Mouse (Mus musculus) limb, embryonic 10.5 days (tissue): ENCODE measurements around the gene Dtl. TPM values are rescaled to one million over a fixed set of nuclear protein-coding genes. Genes with fewer than 3 reads are reported as not detected.

ENCODE experiments used
- DNase-seq: peaks from one replicate; pipeline ENCODE4 v3.0.0-alpha.2; 2017; ENCODE audit warnings: low spot score
- H3K27ac ChIP-seq: fragments of 300-500 bp; sonication (generic); 2 replicates; pipeline ENCODE4 v1.5.1; 2016; ENCODE audit warnings: mild to moderate bottlenecking
- H3K27me3 ChIP-seq: fragments of 300-500 bp; sonication (generic); 2 replicates; pipeline ENCODE4 v1.6.1; 2016; ENCODE audit warnings: low read depth, mild to moderate bottlenecking; ENCODE audit not compliant: poor library complexity, severe bottlenecking
- H3K36me3 ChIP-seq: fragments of 300-500 bp; sonication (generic); 2 replicates; pipeline ENCODE4 v1.6.1; 2016; ENCODE audit warnings: mild to moderate bottlenecking, moderate library complexity
- H3K4me1 ChIP-seq: fragments of 300-500 bp; sonication (generic); 2 replicates; pipeline ENCODE4 v1.6.1; 2016
- H3K4me3 ChIP-seq: fragments of 300-500 bp; sonication (generic); 2 replicates; pipeline ENCODE4 v1.5.1; 2016; ENCODE audit warnings: mild to moderate bottlenecking, moderate library complexity
- H3K9me3 ChIP-seq: fragments of 300-500 bp; sonication (generic); replicated peaks from 2 replicates; pipeline ENCODE4 v1.6.1; 2016; ENCODE audit warnings: mild to moderate bottlenecking
- WGBS: fragments of 180-500 bp; shearing (Covaris S2); methylation state at CpG from one replicate; pipeline ENCODE4 v1.1.7; 2016; 5-methylcytosine and 5-hydroxymethylcytosine counted together
- polyA plus RNA-seq: library from polyadenylated mRNA; unstranded; fragments of >200 nt; fragmentation: Nextera tagmentation; extraction: Ambion mirVana; gene quantifications from 2 replicates; pipeline ENCODE4 v1.2.1, GENCODE M21; 2016

The Dtl gene
- polyA plus RNA-seq, 1 experiment from 2014 or later = 92.7 TPM

DNA sequence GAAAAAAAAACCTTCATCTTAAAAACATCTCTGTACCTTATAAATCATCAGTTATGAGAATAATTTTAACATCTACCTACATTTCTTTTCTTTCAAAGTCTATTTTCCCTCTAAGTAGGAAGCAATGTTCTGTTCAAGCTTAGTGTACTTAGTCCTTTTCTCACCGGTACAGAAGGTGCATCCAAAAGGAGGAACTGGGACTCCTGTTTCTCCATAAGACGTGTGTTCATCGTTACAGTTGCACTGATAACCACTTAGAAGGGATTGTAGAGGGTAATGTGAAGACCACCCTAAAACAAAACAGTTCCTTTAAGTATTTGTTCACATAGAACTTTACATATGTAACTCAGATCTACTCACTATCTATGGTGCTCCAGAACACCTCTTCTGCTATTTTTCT lies 4.9 kb downstream of the Dtl start:
- H3K4me1 ChIP-seq = 0 out of 2 replicates have a peak, but pooled peaks cover 7% of the 10 kb centered on the region
- H3K4me3 ChIP-seq = no peak overlapping the region
- peaks cover 66% of the 10 kb centered on the region for H3K36me3 ChIP-seq
- H3K9me3 ChIP-seq = no peaks in the 10 kb centered on the region
- WGBS = 91% methylated on average over 3 of the region's 3 CpGs
- no peak for DNase-seq
- no peaks in the 10 kb centered on the region for H3K27me3 ChIP-seq
- H3K27ac ChIP-seq = no peak overlapping the region

DNA sequence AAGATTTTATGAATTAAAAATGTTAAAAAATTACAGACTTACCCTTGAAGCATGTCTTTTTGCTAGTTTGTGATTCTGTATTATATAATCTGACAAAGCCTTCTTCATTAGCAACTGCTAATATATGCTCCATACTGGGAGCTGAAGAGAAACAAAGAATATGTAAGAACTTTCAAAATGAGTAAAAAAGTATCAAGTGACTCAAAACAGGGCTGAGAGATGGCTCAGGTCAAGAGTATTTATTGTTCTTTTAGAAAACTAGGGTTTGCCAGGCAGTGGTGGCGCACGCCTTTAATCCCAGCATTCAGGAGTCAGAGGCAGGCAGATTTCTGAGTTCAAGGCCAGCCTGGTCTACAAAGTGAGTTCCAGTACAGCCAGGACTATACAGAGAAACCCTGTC lies 5.7 kb downstream of the Dtl start:
- Histone ChIP-seq H3K4me1 (0 out of 2 replicates have a peak, but pooled peaks cover 7% of the 10 kb centered on the region), H3K27ac (no peak overlapping the region), H3K4me3 (no peak overlapping the region), H3K9me3 (no peaks in the 10 kb centered on the region), H3K36me3 (peaks cover 74% of the 10 kb centered on the region), H3K27me3 (no peaks in the 10 kb centered on the region)
- 90% methylated on average over 2 of the region's 2 CpGs for WGBS
- DNase-seq = no peak

DNA sequence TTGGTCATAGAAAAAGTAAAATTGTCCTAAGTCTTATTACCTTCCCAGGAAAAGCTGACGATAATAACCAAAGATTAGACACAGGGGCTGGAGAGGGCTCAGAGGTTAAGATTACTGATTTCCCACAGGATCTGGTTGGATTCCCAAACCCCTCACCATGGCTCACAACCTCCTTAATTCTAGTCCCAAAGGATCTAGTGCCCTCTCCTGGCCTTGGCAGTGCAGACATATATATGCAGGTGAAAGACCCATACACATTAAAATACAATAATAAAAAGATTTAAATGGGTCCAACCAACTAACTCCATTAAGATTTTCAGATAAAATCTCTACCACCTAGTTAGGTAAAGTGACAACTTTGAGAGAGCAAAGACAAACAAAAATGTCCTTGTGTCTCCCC lies 7.5 kb downstream of the Dtl start:
- no peaks in the 10 kb centered on the region for H3K27me3 ChIP-seq
- no peak overlapping the region for H3K27ac ChIP-seq
- H3K4me1 ChIP-seq = 0 out of 2 replicates have a peak, but pooled peaks cover 3% of the 10 kb centered on the region
- no peak for DNase-seq
- WGBS = 92% methylated on average over 1 of the region's 1 CpGs
- H3K36me3 ChIP-seq = peaks cover 92% of the 10 kb centered on the region
- H3K9me3 ChIP-seq = no peaks in the 10 kb centered on the region
- H3K4me3 ChIP-seq = no peak overlapping the region

DNA sequence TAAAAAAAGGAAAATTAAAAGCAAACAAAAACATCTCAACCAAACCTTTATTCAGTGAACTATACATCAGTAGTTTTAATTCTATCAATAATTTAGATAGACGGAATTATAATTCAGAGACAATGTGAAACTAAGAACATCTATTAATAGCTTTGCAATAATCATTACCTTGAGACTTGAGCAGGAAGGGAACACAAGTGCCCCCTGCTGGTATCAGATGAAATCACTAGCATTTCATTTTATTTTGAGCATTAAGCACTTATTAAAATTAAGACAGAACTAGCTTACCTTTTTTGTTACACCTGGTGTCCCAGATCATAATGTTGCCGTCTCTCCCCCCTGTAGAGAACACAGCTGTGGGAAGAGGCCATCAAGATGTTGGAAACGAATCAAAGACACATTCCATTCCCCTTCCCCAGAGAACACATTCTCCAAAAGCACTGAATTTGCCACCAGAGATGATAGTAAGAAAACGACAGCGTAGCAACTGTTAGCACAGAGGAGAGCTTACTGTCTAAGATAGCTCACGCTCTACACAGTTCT lies 12.4 kb downstream of the Dtl start:
- WGBS = 76% methylated on average over 6 of the region's 6 CpGs
- Histone ChIP-seq H3K36me3 (peaks cover 94% of the 10 kb centered on the region), H3K4me3 (no peak overlapping the region), H3K4me1 (no peaks in the 10 kb centered on the region), H3K9me3 (no peaks in the 10 kb centered on the region), H3K27me3 (no peaks in the 10 kb centered on the region), H3K27ac (no peak overlapping the region)
- no peak for DNase-seq

DNA sequence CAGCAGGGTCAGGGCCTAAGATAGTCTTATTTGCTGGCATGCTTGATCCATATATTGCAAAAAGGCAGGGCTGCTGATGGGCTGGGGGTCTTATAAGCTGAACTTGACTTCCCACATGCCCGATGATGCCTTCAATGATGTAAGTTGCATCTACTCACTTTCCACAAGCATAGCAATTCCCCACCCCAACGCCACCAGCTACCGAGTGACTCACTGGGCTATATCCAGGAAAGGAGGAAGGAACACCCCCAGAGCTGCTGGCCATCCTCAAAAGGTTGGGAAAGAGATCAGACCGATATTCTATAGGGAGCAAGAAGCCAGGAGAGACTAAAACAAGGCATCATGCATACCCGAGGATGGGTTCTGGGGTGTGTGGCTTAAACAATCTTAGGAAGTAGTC lies 15.6 kb downstream of the Dtl start:
- WGBS = 90% methylated on average over 5 of the region's 5 CpGs
- H3K36me3 ChIP-seq = peaks cover 94% of the 10 kb centered on the region
- no peaks in the 10 kb centered on the region for H3K9me3 ChIP-seq

DNA sequence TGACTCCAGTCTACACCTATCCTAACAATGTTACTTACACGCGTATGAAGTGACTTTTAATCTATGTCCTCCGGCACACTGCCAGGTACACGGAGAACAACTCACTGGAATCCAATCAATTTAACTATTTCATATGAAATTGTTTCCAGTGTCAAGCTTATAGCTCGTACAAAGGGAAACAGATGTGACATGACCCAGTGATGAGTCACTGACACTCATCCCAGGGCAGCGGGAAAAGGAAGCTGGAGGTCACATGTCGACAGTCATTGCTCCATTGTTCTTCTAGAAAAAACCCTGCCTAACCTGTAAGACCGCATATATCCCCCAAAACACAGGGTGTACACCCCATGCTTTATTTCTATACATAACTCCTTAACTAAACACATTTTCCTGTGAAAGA lies 18.2 kb downstream of the Dtl start:
- H3K4me3 ChIP-seq = no peak overlapping the region
- 90% methylated on average over 8 of the region's 8 CpGs for WGBS
- H3K36me3 ChIP-seq = peaks cover 92% of the 10 kb centered on the region
- no peak for DNase-seq
- H3K4me1 ChIP-seq = no peaks in the 10 kb centered on the region
- H3K9me3 ChIP-seq = no peaks in the 10 kb centered on the region
- no peaks in the 10 kb centered on the region for H3K27me3 ChIP-seq
- H3K27ac ChIP-seq = no peak overlapping the region

More for the DNA sequence above, 15.6 kb downstream of the Dtl start:
- no peak for DNase-seq
- Histone ChIP-seq H3K4me1 (no peaks in the 10 kb centered on the region), H3K4me3 (no peak overlapping the region), H3K27me3 (no peaks in the 10 kb centered on the region), H3K27ac (no peak overlapping the region)

DNA sequence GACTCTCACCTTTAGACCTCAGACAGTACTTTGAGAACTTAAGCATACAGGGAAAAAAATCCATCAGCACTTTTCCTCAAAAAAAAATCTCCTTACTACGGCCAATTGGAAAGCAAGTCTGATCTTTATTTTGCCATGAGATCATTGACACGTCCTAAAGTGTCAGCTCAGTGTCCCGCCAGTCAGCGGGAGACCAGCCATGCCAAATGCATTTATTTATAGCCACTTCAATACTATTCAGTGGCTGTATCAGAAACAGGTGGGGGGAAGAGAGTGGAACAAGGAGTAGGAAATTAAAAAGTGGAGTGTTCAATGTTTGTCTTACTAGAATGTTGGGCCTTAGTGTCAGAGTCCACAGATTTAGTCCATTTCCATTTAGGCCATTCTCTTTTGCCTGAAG lies 24.6 kb downstream of the Dtl start:
- WGBS = 87% methylated on average over 4 of the region's 4 CpGs
- no peak for DNase-seq
- H3K36me3 ChIP-seq = peaks cover 92% of the 10 kb centered on the region

DNA sequence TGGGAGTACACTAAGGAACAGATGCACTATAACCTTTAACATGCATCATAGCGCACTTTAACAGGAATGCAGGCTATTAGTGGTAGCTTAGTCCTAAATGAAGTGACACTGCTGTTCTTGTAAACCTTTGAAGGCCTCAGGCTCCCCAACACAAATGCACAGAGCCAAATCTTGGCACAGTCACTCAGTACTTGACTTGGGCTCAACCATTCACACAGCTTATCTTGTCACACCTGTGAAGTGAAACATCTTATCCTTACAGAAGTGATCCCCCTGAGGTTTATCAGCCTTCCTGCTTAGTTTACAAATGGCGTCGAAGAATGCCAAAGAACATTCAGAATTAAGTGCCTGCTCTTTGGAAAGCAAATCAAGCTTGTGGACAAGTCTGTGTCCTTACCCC lies 31.6 kb downstream of the Dtl start:
- H3K27ac ChIP-seq = no peak overlapping the region
- no peak overlapping the region for H3K4me3 ChIP-seq
- no peaks in the 10 kb centered on the region for H3K27me3 ChIP-seq
- no peaks in the 10 kb centered on the region for H3K9me3 ChIP-seq
- no peaks in the 10 kb centered on the region for H3K4me1 ChIP-seq
- WGBS = 96% methylated on average over 3 of the region's 3 CpGs
- no peak for DNase-seq
- H3K36me3 ChIP-seq = peaks cover 99% of the 10 kb centered on the region

More for the DNA sequence above, 24.6 kb downstream of the Dtl start:
- Histone ChIP-seq H3K4me3 (no peak overlapping the region), H3K9me3 (no peaks in the 10 kb centered on the region), H3K27ac (no peak overlapping the region), H3K27me3 (no peaks in the 10 kb centered on the region), H3K4me1 (no peaks in the 10 kb centered on the region)

DNA sequence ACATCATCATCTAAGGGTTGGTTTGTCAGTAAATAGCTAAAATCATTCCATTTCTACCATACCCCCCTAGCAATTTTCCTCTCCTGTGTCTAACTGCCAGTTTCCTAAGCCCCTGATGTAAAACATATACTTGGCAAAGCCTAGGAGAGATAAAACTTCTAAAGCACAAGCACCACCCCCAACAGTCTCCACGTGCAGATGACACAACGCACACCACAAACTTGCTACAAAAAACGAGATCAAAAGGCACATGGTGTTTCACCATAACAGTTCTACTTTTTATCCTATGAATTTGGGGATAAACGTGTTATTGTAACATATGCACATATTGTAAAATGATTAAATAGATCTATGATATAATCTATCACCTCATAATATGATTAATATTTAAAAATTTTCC lies 33.7 kb downstream of the Dtl start:
- no peak for DNase-seq
- Histone ChIP-seq H3K4me3 (no peak overlapping the region), H3K36me3 (peaks cover 99% of the 10 kb centered on the region), H3K9me3 (no peaks in the 10 kb centered on the region), H3K27ac (no peak overlapping the region), H3K4me1 (no peaks in the 10 kb centered on the region), H3K27me3 (no peaks in the 10 kb centered on the region)
- WGBS = 92% methylated on average over 4 of the region's 4 CpGs

DNA sequence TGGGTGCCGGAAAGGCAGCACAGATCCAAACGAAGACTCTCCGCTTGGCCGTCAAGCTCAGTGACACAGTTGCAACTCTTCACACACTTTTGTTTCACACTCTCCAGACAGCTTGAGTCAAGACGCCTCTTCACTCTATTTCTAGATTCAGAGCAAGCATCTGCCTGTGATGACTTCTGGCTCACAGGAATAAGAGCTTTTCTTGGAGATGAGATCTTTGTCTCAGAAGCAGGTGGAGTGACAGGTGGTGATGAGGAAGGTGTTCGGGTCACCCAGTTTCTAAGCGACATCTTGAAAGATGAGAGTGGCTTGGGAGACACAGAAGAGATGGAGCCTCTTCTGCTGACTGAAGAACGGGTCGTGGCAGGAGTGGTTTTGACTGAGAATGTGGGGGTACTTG lies 34.3 kb downstream of the Dtl start:
- peaks cover 99% of the 10 kb centered on the region for H3K36me3 ChIP-seq

DNA sequence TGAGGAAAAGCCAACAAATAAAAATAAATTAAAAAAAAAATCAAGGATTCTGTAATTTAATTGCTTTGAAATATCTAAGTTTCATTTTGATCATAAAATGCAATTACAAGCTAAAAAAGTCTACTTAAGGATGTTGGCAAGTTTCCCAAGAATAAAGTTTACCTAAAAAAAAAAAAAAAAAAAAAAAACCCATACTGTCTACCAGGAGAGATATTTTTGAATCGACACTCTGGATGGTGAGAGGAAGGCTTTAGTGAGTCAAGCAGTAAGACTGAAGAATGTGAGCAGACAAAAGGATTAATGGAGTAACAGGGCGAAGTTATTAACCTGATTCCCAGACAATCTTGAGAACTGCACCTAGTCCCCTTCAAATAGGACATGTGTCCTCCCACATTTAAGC lies 35.0 kb downstream of the Dtl start:
- H3K4me1 ChIP-seq = no peaks in the 10 kb centered on the region
- H3K9me3 ChIP-seq = no peaks in the 10 kb centered on the region
- WGBS = 92% methylated on average over 2 of the region's 2 CpGs
- H3K4me3 ChIP-seq = no peak overlapping the region
- no peaks in the 10 kb centered on the region for H3K27me3 ChIP-seq
- H3K27ac ChIP-seq = no peak overlapping the region
- no peak for DNase-seq
- peaks cover 99% of the 10 kb centered on the region for H3K36me3 ChIP-seq

More for the DNA sequence above, 34.3 kb downstream of the Dtl start:
- Histone ChIP-seq H3K27me3 (no peaks in the 10 kb centered on the region), H3K9me3 (no peaks in the 10 kb centered on the region), H3K4me1 (no peaks in the 10 kb centered on the region), H3K27ac (no peak overlapping the region), H3K4me3 (no peak overlapping the region)
- 93% methylated on average over 9 of the region's 9 CpGs for WGBS
- DNase-seq = no peak

DNA sequence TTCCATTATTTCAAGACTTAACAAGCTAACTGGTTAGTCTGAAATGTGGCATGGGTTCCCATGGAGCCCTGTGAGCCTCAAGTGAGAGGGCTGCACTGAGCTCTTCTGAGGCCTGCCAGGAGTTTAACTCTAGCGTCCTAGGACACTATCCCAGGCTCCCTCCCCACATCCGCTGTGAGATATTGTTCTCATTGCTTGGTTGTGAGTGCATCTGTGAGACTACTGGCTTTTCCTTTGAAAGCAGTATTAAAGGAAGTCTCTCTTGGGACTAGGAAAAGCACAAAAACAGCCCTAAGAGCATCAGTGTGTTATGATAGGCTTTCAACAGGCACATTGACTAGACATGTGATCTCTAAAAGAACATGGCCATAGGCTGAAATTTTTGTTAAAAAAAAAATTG lies 40.4 kb downstream of the Dtl start:
- 77% methylated on average over 2 of the region's 2 CpGs for WGBS

DNA sequence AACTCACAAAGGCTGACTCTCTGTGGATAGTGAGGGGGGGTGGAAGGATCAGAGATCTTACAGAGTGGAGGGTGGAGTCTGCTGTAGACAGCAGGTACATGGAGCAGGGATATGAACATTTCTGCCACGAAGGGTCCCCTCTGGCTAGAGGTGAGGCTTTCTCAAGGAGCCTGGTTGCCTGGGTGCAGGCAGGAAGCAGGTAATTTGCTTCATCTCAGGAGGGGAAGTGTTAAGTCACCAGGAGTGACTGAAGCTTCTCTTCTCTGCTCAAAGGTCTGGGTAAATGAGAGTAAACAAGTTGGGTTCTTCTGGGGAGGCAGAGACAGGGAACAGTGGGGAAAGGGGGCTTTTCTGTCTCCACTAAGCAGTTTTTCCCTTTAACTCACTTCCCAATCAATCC lies 44.3 kb downstream of the Dtl start:
- peaks cover 2% of the 10 kb centered on the region; the same call in 1 of the 2 replicates for H3K4me1 ChIP-seq
- 52% methylated on average over 1 of the region's 1 CpGs for WGBS
- H3K27me3 ChIP-seq = no peaks in the 10 kb centered on the region
- H3K27ac ChIP-seq = no peak overlapping the region
- no peaks in the 10 kb centered on the region for H3K9me3 ChIP-seq
- H3K36me3 ChIP-seq = peaks cover 30% of the 10 kb centered on the region
- no peak for DNase-seq
- H3K4me3 ChIP-seq = no peak overlapping the region

More for the DNA sequence above, 40.4 kb downstream of the Dtl start:
- DNase-seq = no peak
- Histone ChIP-seq H3K9me3 (no peaks in the 10 kb centered on the region), H3K27me3 (no peaks in the 10 kb centered on the region), H3K4me3 (no peak overlapping the region), H3K36me3 (peaks cover 69% of the 10 kb centered on the region), H3K27ac (no peak overlapping the region), H3K4me1 (peaks cover 2% of the 10 kb centered on the region; the same call in 1 of the 2 replicates)

DNA sequence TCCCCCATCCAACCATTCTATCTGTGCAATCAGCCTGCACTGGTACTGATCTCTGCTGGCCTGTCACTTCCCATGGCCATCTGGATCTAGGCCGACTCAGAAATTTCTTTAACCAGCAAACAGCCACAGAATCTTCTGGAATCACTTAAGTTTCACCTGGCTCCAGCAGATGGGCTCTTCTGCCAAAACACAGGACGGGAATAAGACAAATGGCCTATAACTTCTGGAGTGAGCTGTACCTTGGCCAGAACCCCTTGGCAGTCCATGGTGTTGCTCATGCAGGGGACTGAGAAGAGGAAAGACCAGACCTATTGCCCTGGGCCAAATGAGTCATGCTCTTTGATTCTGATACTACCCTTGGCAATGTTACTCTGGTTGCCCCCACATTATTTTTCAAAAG lies 45.9 kb downstream of the Dtl start:
- Histone ChIP-seq H3K27me3 (no peaks in the 10 kb centered on the region), H3K4me3 (no peak overlapping the region), H3K36me3 (peaks cover 17% of the 10 kb centered on the region), H3K27ac (no peak overlapping the region), H3K9me3 (no peaks in the 10 kb centered on the region), H3K4me1 (peaks cover 2% of the 10 kb centered on the region; the same call in 1 of the 2 replicates)
- DNase-seq = no peak
- 69% methylated on average over 2 of the region's 2 CpGs for WGBS
